Mouse (Mus musculus): ENCODE measurements around the gene Zfp229. TPM values are rescaled to one million over a fixed set of nuclear protein-coding genes. Genes with fewer than 3 reads are reported as not detected.

Zfp229 gene
- 1.4 TPM in 2 replicates for polyA plus RNA-seq (2012; rRNA removed)

GRCm38 (mm10) chr17:21730495-21730894, at the start of gene Zfp229:
Zfp229 (plus strand) TSS chr17:21730795.

DNA sequence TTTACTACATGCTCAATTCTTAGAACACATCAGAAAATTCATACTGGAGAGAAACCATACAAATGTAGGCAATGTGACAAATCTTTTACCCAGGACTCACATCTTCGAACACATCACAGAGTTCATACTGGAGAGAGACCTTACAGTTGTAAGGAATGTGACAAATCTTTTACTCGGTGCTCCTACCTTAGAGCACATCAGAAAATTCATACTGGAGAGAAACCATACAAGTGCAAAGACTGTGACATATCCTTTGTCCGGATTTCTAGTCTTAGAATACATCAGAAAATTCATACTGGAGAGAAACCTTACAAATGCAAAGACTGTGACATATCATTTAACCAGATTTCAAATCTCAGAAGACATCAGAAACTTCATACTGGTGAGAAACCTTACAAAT, 39.0 kb upstream of the Zfp229 start, which contains the start of gene Gm10226:
Gm10226 (plus strand) TSS at position 301 of the 400 bp plus-strand sequence.

GRCm38 (mm10) chr17:21707343-21707996, 23.1 kb upstream of the Zfp229 start, which contains the start of gene Zfp760:
Zfp760 (plus strand) TSS chr17:21707741.

Other genes with a start within 250 kb of the Zfp229 start
- 1.5 and 1.8 TPM in 2 replicates for gene Zfp53, start 241.8 kb upstream of the Zfp229 start, polyA plus RNA-seq (2012; rRNA removed)
- 0.65 and 0.67 TPM in 2 replicates for gene Zfp52, start 195.3 kb upstream of the Zfp229 start, polyA plus RNA-seq (2012; rRNA removed)
- 4.3 TPM in 2 replicates for gene Zfp948, start 163.8 kb upstream of the Zfp229 start, polyA plus RNA-seq (2012; rRNA removed)
- 0.63 and 0.84 TPM in 2 replicates for gene Zfp983, start 80.2 kb upstream of the Zfp229 start, polyA plus RNA-seq (2012; rRNA removed)
- 2.3 and 4.5 TPM in 2 replicates for gene Gm10226, start 38.9 kb upstream of the Zfp229 start, polyA plus RNA-seq (2012; rRNA removed)
- gene Zfp760, start 23.1 kb upstream of the Zfp229 start, polyA plus RNA-seq (2012; rRNA removed): 4.1 and 4.5 TPM in 2 replicates
- gene Zfp820, start 115.0 kb downstream of the Zfp229 start, polyA plus RNA-seq (2012; rRNA removed): 0.78 and 0.79 TPM in 2 replicates
- gene Zfp995, start 179.1 kb downstream of the Zfp229 start, polyA plus RNA-seq (2012; rRNA removed): 0.58 and 0.63 TPM in 2 replicates
- gene Zfp942, start 231.7 kb downstream of the Zfp229 start, polyA plus RNA-seq (2012; rRNA removed): 4.2 and 4.6 TPM in 2 replicates
- 3.9 and 4.1 TPM in 2 replicates for gene Zfp943, start 231.8 kb downstream of the Zfp229 start, polyA plus RNA-seq (2012; rRNA removed)

Data from liver, embryonic 14 days (tissue).